Comparison of ENCODE assay signal across 17 mouse cellular contexts in the genomic region with DNA sequence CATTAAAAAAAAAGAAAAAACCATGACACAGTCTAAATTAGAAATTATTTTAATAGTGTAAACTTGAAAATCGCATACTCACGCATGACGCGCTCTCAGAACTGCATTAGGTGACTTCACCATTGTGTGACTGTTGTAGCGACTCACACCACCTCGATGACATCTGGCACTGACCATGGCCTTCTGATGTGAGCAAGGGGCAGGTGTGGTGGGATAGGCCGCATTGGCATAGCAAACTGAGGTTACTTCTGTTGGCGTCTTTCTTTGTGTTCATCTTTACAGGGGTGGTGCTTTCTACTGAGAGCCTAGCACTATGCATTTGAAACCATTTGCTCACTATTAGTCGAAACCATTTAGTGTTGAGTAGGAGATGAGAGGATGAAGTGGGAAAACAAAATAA. TPM values are rescaled to one million over a fixed set of nuclear protein-coding genes. Genes with fewer than 3 reads are reported as not detected.
"Had no signal": no experiment of that assay in that cellular context is flagged by ENCODE, and none has a peak within 500 bp of the region (broad histone marks: within the 10 kb centered on the region; RNA-seq: fewer than 3 reads in every experiment).

No protein-coding gene starts in this region.

RNA-seq across cellular contexts. Expression of gene Tcp10c, which starts 12.8 kb away (rescaled TPM):
- polyA plus RNA-seq: frontal cortex, adult 2 months; heart, embryonic 12.5 days; heart, embryonic 14.5 days; heart, embryonic 16.5 days; hindbrain, embryonic 10.5 days; hindbrain, embryonic 12.5 days; hindbrain, postnatal 0 days; intestine, embryonic 15.5 days; intestine, postnatal 0 days; kidney, embryonic 14.5 days; kidney, embryonic 16.5 days; limb, embryonic 10.5 days; limb, embryonic 12.5 days; limb, embryonic 14.5 days; liver, adult 2 months; liver, embryonic 12.5 days; liver, embryonic 14.5 days had no signal
